Mouse (Mus musculus): ENCODE measurements around the gene Pex5. TPM values are rescaled to one million over a fixed set of nuclear protein-coding genes. Genes with fewer than 3 reads are reported as not detected.

Pex5 gene
- polyA plus RNA-seq, 1 experiment from 2014 or later, result 38.6 TPM

GRCm38 (mm10) chr6:124373584-124374206 lies 41.2 kb downstream of the Pex5 start:
- H3K9me3 ChIP-seq (ENCODE audit: control insufficient read depth, low read length), result no peaks in the 10 kb centered on the region
- H3K36me3 ChIP-seq (ENCODE audit: control insufficient read depth, insufficient read depth, low read length), result no peaks in the 10 kb centered on the region
- no peak overlapping the region for H3K4me3 ChIP-seq (ENCODE audit: low read depth, low read length)
- H3K4me1 ChIP-seq (ENCODE audit: control insufficient read depth, insufficient read depth, low read length), result no peaks in the 10 kb centered on the region
- DNase-seq (ENCODE audit: low spot score), result no peak
- no peaks in the 10 kb centered on the region for H3K27me3 ChIP-seq (replicated peaks; ENCODE audit: control insufficient read depth, insufficient read depth, low read length)
- no peak overlapping the region for H3K4me2 ChIP-seq (ENCODE audit: low read depth, low read length)
- WGBS, result 86% methylated on average over 6 of the region's 6 CpGs
- no peak for ATAC-seq (ENCODE audit: low read depth)
- H3K9ac ChIP-seq (ENCODE audit: low read depth, low read length), result no peak overlapping the region
- no peak overlapping the region for H3K27ac ChIP-seq (replicated peaks; ENCODE audit: low read depth, low read length)

- no peaks in the 10 kb centered on the region for H3K4me1 ChIP-seq (ENCODE audit: control insufficient read depth, insufficient read depth, low read length)
- DNase-seq (ENCODE audit: low spot score) (no peak), ATAC-seq (ENCODE audit: low read depth) (no peak)
- no peak overlapping the region for H3K4me2 ChIP-seq (ENCODE audit: low read depth, low read length)
- no peaks in the 10 kb centered on the region for H3K27me3 ChIP-seq (replicated peaks; ENCODE audit: control insufficient read depth, insufficient read depth, low read length)
- no peak overlapping the region for H3K4me3 ChIP-seq (ENCODE audit: low read depth, low read length)
- H3K36me3 ChIP-seq (ENCODE audit: control insufficient read depth, insufficient read depth, low read length), result no peaks in the 10 kb centered on the region
- H3K9me3 ChIP-seq (ENCODE audit: control insufficient read depth, low read length), result no peaks in the 10 kb centered on the region
- 52% methylated on average over 5 of the region's 5 CpGs for WGBS
- H3K27ac ChIP-seq (replicated peaks; ENCODE audit: low read depth, low read length), result no peak overlapping the region
- H3K9ac ChIP-seq (ENCODE audit: low read depth, low read length), result no peak overlapping the region
Measured at GRCm38 (mm10) chr6:124364328-124364727, 50.5 kb downstream of the Pex5 start.

DNA sequence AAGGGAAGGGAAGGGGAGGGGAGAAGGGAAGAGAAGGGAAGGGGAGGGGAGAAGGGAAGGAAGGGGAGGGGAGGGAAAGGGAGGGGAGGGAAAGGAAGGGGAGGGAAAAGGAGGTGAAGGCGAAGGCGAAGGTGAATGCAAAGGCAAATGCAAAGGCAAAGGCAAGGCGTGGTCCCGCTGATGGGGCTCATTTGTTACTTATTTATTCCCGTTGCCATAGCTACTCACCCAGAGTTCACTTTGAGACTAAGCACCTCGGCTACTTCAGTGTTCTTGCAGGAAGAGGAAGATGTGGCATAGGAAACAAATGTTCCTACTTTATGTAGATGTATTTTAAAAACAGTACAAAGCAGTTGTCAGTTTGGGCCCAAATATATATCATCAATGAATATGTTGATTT lies 54.3 kb downstream of the Pex5 start:
- H3K9me3 ChIP-seq (ENCODE audit: control insufficient read depth, low read length), result no peaks in the 10 kb centered on the region
- no peaks in the 10 kb centered on the region for H3K4me1 ChIP-seq (ENCODE audit: control insufficient read depth, insufficient read depth, low read length)
- 61% methylated on average over 6 of the region's 6 CpGs for WGBS
- ATAC-seq (ENCODE audit: low read depth) (no peak), DNase-seq (ENCODE audit: low spot score) (no peak)
- no peak overlapping the region for H3K9ac ChIP-seq (ENCODE audit: low read depth, low read length)
- H3K36me3 ChIP-seq (ENCODE audit: control insufficient read depth, insufficient read depth, low read length), result no peaks in the 10 kb centered on the region
- H3K27me3 ChIP-seq (replicated peaks; ENCODE audit: control insufficient read depth, insufficient read depth, low read length), result no peaks in the 10 kb centered on the region
- no peak overlapping the region for H3K4me3 ChIP-seq (ENCODE audit: low read depth, low read length)
- H3K4me2 ChIP-seq (ENCODE audit: low read depth, low read length), result no peak overlapping the region
- H3K27ac ChIP-seq (replicated peaks; ENCODE audit: low read depth, low read length), result no peak overlapping the region

- H3K4me2 ChIP-seq (ENCODE audit: low read depth, low read length), result no peak overlapping the region
- no peak overlapping the region for H3K27ac ChIP-seq (replicated peaks; ENCODE audit: low read depth, low read length)
- no peaks in the 10 kb centered on the region for H3K27me3 ChIP-seq (replicated peaks; ENCODE audit: control insufficient read depth, insufficient read depth, low read length)
- WGBS, result 76% methylated on average over 6 of the region's 6 CpGs
- no peaks in the 10 kb centered on the region for H3K4me1 ChIP-seq (ENCODE audit: control insufficient read depth, insufficient read depth, low read length)
- DNase-seq (ENCODE audit: low spot score), result peak; percentile 8
- no peaks in the 10 kb centered on the region for H3K36me3 ChIP-seq (ENCODE audit: control insufficient read depth, insufficient read depth, low read length)
- no peak for ATAC-seq (ENCODE audit: low read depth)
- H3K9ac ChIP-seq (ENCODE audit: low read depth, low read length), result no peak overlapping the region
- no peaks in the 10 kb centered on the region for H3K9me3 ChIP-seq (ENCODE audit: control insufficient read depth, low read length)
- no peak overlapping the region for H3K4me3 ChIP-seq (ENCODE audit: low read depth, low read length)
Measured at GRCm38 (mm10) chr6:124358953-124359352, 55.9 kb downstream of the Pex5 start.

- Histone ChIP-seq H3K4me1 (ENCODE audit: control insufficient read depth, insufficient read depth, low read length) (no peaks in the 10 kb centered on the region), H3K9me3 (ENCODE audit: control insufficient read depth, low read length) (no peaks in the 10 kb centered on the region), H3K27ac (replicated peaks; ENCODE audit: low read depth, low read length) (no peak overlapping the region), H3K9ac (ENCODE audit: low read depth, low read length) (no peak overlapping the region), H3K27me3 (replicated peaks; ENCODE audit: control insufficient read depth, insufficient read depth, low read length) (no peaks in the 10 kb centered on the region), H3K36me3 (ENCODE audit: control insufficient read depth, insufficient read depth, low read length) (no peaks in the 10 kb centered on the region), H3K4me2 (ENCODE audit: low read depth, low read length) (no peak overlapping the region), H3K4me3 (ENCODE audit: low read depth, low read length) (no peak overlapping the region)
- ATAC-seq (ENCODE audit: low read depth) (no peak), DNase-seq (ENCODE audit: low spot score) (no peak)
- WGBS, result 69% methylated on average over 2 of the region's 2 CpGs
Measured at GRCm38 (mm10) chr6:124353246-124353645, 61.6 kb downstream of the Pex5 start.

Other genes starting within 250 kb of the Pex5 start
- not detected in 2 replicates for gene Vmn2r27, start 183.2 kb downstream of the Pex5 start, polyA plus RNA-seq (2014; fragmentation: Nextera tagmentation; extraction: Ambion mirVana)
- gene Cd163, start 110.4 kb downstream of the Pex5 start, polyA plus RNA-seq (2014; fragmentation: Nextera tagmentation; extraction: Ambion mirVana), result 0.35 and 0.75 TPM in 2 replicates
- gene Clstn3, start 49.7 kb upstream of the Pex5 start, polyA plus RNA-seq (2014; fragmentation: Nextera tagmentation; extraction: Ambion mirVana), result 7.7 and 9.7 TPM in 2 replicates
- gene C1rl, start 78.0 kb upstream of the Pex5 start, polyA plus RNA-seq (2014; fragmentation: Nextera tagmentation; extraction: Ambion mirVana), result 0.31 and 0.39 TPM in 2 replicates
- 2.8 and 3.4 TPM in 2 replicates for gene C1ra, start 97.3 kb upstream of the Pex5 start, polyA plus RNA-seq (2014; fragmentation: Nextera tagmentation; extraction: Ambion mirVana)
- gene C1s1, start 127.3 kb upstream of the Pex5 start, polyA plus RNA-seq (2014; fragmentation: Nextera tagmentation; extraction: Ambion mirVana), result 5.4 and 7.4 TPM in 2 replicates
- 0.10 TPM in 1 of 2 replicates, not detected in the other for gene C1rb, start 155.2 kb upstream of the Pex5 start, polyA plus RNA-seq (2014; fragmentation: Nextera tagmentation; extraction: Ambion mirVana)
- gene C1s2, start 221.0 kb upstream of the Pex5 start, polyA plus RNA-seq (2014; fragmentation: Nextera tagmentation; extraction: Ambion mirVana), result 0.11 and 0.22 TPM in 2 replicates
- gene Lpcat3, start 248.0 kb upstream of the Pex5 start, polyA plus RNA-seq (2014; fragmentation: Nextera tagmentation; extraction: Ambion mirVana), result 46.2 and 48.1 TPM in 2 replicates